Mouse (Mus musculus) lung, embryonic 16.5 days (tissue): ENCODE results near the gene Ncstn. TPM values are rescaled to one million over a fixed set of nuclear protein-coding genes. Genes with fewer than 3 reads are reported as not detected.

Source experiments
- ATAC-seq: fragments of 200-750 bp; cut with Nextera tagmentation; 2 replicates; pipeline ENCODE4 v1.8.0; 2017; ENCODE audit warnings: low read depth, mild to moderate bottlenecking, moderate library complexity
- H3K27ac ChIP-seq: fragments of 300-500 bp; sonication (generic); 2 replicates; pipeline ENCODE4 v1.5.1; 2014; ENCODE audit warnings: mild to moderate bottlenecking, control low read depth, low read length
- H3K27me3 ChIP-seq: fragments of 300-500 bp; sonication (generic); 2 replicates; pipeline ENCODE4 v1.6.1; 2014; ENCODE audit warnings: low read depth, low read length, mixed read lengths; ENCODE audit not compliant: control insufficient read depth, insufficient read depth
- H3K36me3 ChIP-seq: fragments of 300-500 bp; sonication (generic); 2 replicates; pipeline ENCODE4 v1.6.1; 2014; ENCODE audit warnings: low read length; ENCODE audit not compliant: control insufficient read depth, insufficient read depth
- H3K4me1 ChIP-seq: fragments of 300-500 bp; sonication (generic); replicated peaks from 2 replicates; pipeline ENCODE4 v1.6.1; 2014; ENCODE audit warnings: low read length, mixed read lengths; ENCODE audit not compliant: control insufficient read depth, insufficient read depth
- H3K4me2 ChIP-seq: fragments of 300-500 bp; sonication (generic); 2 replicates; pipeline ENCODE4 v1.6.1; 2014; ENCODE audit warnings: low read depth, low read length, control low read depth
- H3K4me3 ChIP-seq: fragments of 300-500 bp; sonication (generic); 2 replicates; pipeline ENCODE4 v1.5.1; 2014; ENCODE audit warnings: mild to moderate bottlenecking, low read length, control low read depth
- H3K9ac ChIP-seq: fragments of 300-500 bp; sonication (generic); 2 replicates; pipeline ENCODE4 v1.6.1; 2014; ENCODE audit warnings: low read length, control low read depth
- H3K9me3 ChIP-seq: fragments of 300-500 bp; sonication (generic); 2 replicates; pipeline ENCODE4 v1.6.1; 2016; ENCODE audit warnings: low read length; ENCODE audit not compliant: control insufficient read depth
- WGBS: fragments of 180-500 bp; shearing (Covaris S2); extraction: QIAGEN DNeasy Blood & Tissue Kit; methylation state at CpG from one replicate; pipeline ENCODE4 v1.1.7; 2014; 5-methylcytosine and 5-hydroxymethylcytosine counted together
- polyA plus RNA-seq: library from polyadenylated mRNA; unstranded; fragments of >200 nt; fragmentation: Nextera tagmentation; extraction: Ambion mirVana; gene quantifications from 2 replicates; pipeline ENCODE4 v1.2.1, GENCODE M21; 2015

Ncstn gene
- polyA plus RNA-seq, 1 experiment from 2014 or later = 146 TPM

GRCm38 (mm10) chr1:172016031-172016430 is 66.6 kb downstream of the Ncstn start:
- no peaks in the 10 kb centered on the region for H3K27me3 ChIP-seq
- peak overlapping the region; percentile 44 for H3K27ac ChIP-seq
- H3K9ac ChIP-seq = no peak overlapping the region; the same call in 1 of the 2 replicates
- ATAC-seq = no peak
- 31% methylated on average over 8 of the region's 8 CpGs for WGBS
- H3K36me3 ChIP-seq = 0 out of 2 replicates have a peak, but pooled peaks cover 3% of the 10 kb centered on the region
- H3K4me1 ChIP-seq = peaks cover 28% of the 10 kb centered on the region
- no peak overlapping the region for H3K4me3 ChIP-seq
- 0 out of 2 replicates have a peak overlapping the region, but pooled peaks have one; percentile 8 for H3K4me2 ChIP-seq
- no peaks in the 10 kb centered on the region for H3K9me3 ChIP-seq

Other genes starting within 250 kb of the Ncstn start
- gene Cd84, start 243.1 kb downstream of the Ncstn start, polyA plus RNA-seq = 2.1 and 3.0 TPM in 2 replicates
- 0.08 TPM in 1 of 2 replicates, not detected in the other for gene Gm10521, start 187.1 kb downstream of the Ncstn start, polyA plus RNA-seq
- 0.85 and 4.5 TPM in 2 replicates for gene Slamf6, start 165.3 kb downstream of the Ncstn start, polyA plus RNA-seq
- 10.8 and 12.2 TPM in 2 replicates for gene Vangl2, start 54.4 kb downstream of the Ncstn start, polyA plus RNA-seq
- not detected in 2 replicates for gene Nhlh1, start 25.2 kb downstream of the Ncstn start, polyA plus RNA-seq
- 242 and 253 TPM in 2 replicates for gene Copa, start 266 bp downstream of the Ncstn start, polyA plus RNA-seq
- gene Pex19, start 44.0 kb upstream of the Ncstn start, polyA plus RNA-seq = 124 and 128 TPM in 2 replicates
- gene Dcaf8, start 65.3 kb upstream of the Ncstn start, polyA plus RNA-seq = 133 and 141 TPM in 2 replicates
- 139 and 147 TPM in 2 replicates for gene Pea15a, start 124.0 kb upstream of the Ncstn start, polyA plus RNA-seq
- 7.9 and 15.3 TPM in 2 replicates for gene Casq1, start 137.1 kb upstream of the Ncstn start, polyA plus RNA-seq
- gene Atp1a4, start 175.6 kb upstream of the Ncstn start, polyA plus RNA-seq = not detected in 2 replicates
- 42.5 and 46.0 TPM in 2 replicates for gene Igsf8, start 178.8 kb upstream of the Ncstn start, polyA plus RNA-seq
- gene Atp1a2, start 215.3 kb upstream of the Ncstn start, polyA plus RNA-seq = 6.2 and 6.7 TPM in 2 replicates
- not detected in 2 replicates for gene Kcnj9, start 246.5 kb upstream of the Ncstn start, polyA plus RNA-seq